26 mouse cellular contexts compared by ENCODE assay signal in genomic region chr2:115177896-115178295, GRCm38 (mm10).
DNase-seq lines count a peak whose midpoint lies in the region; ATAC-seq lines count a peak whose summit lies in the region.
"Had no signal": no experiment of that assay in that cellular context is flagged by ENCODE, and none has a peak within 500 bp of the region (broad histone marks: within the 10 kb centered on the region; RNA-seq: fewer than 3 reads in every experiment).

No protein-coding gene starts in this region.

- H3K4me1 ChIP-seq in neural tube, embryonic 15.5 days = no peaks in the 10 kb centered on the region
- H3K4me1 ChIP-seq: heart, embryonic 10.5 days; hindbrain, embryonic 15.5 days; limb, embryonic 13.5 days; liver, embryonic 12.5 days; midbrain, embryonic 15.5 days; neural tube, embryonic 12.5 days had no signal

- H3K27me3 ChIP-seq in neural tube, embryonic 15.5 days (replicated peaks) = no peaks in the 10 kb centered on the region
- H3K27me3 ChIP-seq: embryonic facial prominence, embryonic 13.5 days; forebrain, embryonic 13.5 days; hindbrain, embryonic 15.5 days; limb, embryonic 13.5 days; liver, embryonic 12.5 days; midbrain, embryonic 15.5 days; neural tube, embryonic 12.5 days; Patski had no signal

- H3K36me3 ChIP-seq in neural tube, embryonic 15.5 days = no peaks in the 10 kb centered on the region
- H3K36me3 ChIP-seq: embryonic facial prominence, embryonic 13.5 days; heart, embryonic 10.5 days; hindbrain, embryonic 15.5 days; limb, embryonic 13.5 days; liver, embryonic 12.5 days; midbrain, embryonic 15.5 days; neural tube, embryonic 12.5 days had no signal

- WGBS in neural tube, embryonic 15.5 days = 55% methylated on average over 1 of the region's 1 CpGs

- H3K4me2 ChIP-seq in neural tube, embryonic 15.5 days = no peak overlapping the region
- H3K4me2 ChIP-seq: embryonic facial prominence, embryonic 13.5 days; forebrain, embryonic 13.5 days; hindbrain, embryonic 15.5 days; limb, embryonic 13.5 days; liver, embryonic 12.5 days; midbrain, embryonic 15.5 days; neural tube, embryonic 12.5 days had no signal

- no peak overlapping the region for H3K9ac ChIP-seq in neural tube, embryonic 15.5 days (replicated peaks)
- H3K9ac ChIP-seq: embryonic facial prominence, embryonic 13.5 days; forebrain, embryonic 13.5 days; hindbrain, embryonic 15.5 days; limb, embryonic 13.5 days; liver, embryonic 12.5 days; midbrain, embryonic 15.5 days; neural tube, embryonic 12.5 days had no signal

- no peaks in the 10 kb centered on the region for H3K9me3 ChIP-seq in neural tube, embryonic 15.5 days (replicated peaks)
- H3K9me3 ChIP-seq: embryonic facial prominence, embryonic 13.5 days; forebrain, embryonic 13.5 days; heart, embryonic 10.5 days; hindbrain, embryonic 15.5 days; limb, embryonic 13.5 days; liver, embryonic 12.5 days; midbrain, embryonic 15.5 days; neural tube, embryonic 12.5 days had no signal

- no peak overlapping the region for H3K27ac ChIP-seq in neural tube, embryonic 15.5 days (replicated peaks)
- H3K27ac ChIP-seq: forebrain, embryonic 13.5 days; gastrocnemius, adult 2 months; heart, embryonic 10.5 days; hindbrain, embryonic 15.5 days; layer of hippocampus, adult 2 months; limb, embryonic 13.5 days; liver, embryonic 12.5 days; midbrain, embryonic 15.5 days; neural tube, embryonic 12.5 days had no signal

- intact Hi-C loops in left cerebral cortex, postnatal 4 days (cut with DNase I) = no loop called here
- intact Hi-C loops in left cerebral cortex, postnatal 36 days (cut with DNase I) = no loop called here

- peak; percentile 1 for DNase-seq in left cerebral cortex, postnatal 4 days
- DNase-seq in left cerebral cortex, postnatal 36 days (ENCODE audit: low spot score in 2 of 2) = no peak
- DNase-seq in cerebellum, adult 8-10 months = peak; percentile 43
- peak; percentile 26 to 52 for DNase-seq in cerebellum, postnatal 36 days
- no peak for DNase-seq in adrenal gland, postnatal 10 days
- DNase-seq: adrenal gland, adult 8-10 months; embryo, embryonic 11 days; gastrocnemius, adult 2 months; kidney, postnatal 25 days; layer of hippocampus, postnatal 36 days; lung, adult 2 months had no signal

- H3K4me3 ChIP-seq in neural tube, embryonic 15.5 days (replicated peaks) = no peak overlapping the region
- H3K4me3 ChIP-seq: embryonic facial prominence, embryonic 13.5 days; erythroblast, embryonic 14.5 days; forebrain, embryonic 13.5 days; gastrocnemius, adult 2 months; heart, embryonic 10.5 days; hindbrain, embryonic 15.5 days; layer of hippocampus, adult 2 months; limb, embryonic 13.5 days; liver, embryonic 12.5 days; midbrain, embryonic 15.5 days; neural tube, embryonic 12.5 days had no signal

- no peak for ATAC-seq in megakaryocyte-erythroid progenitor cell, adult 5-6 weeks (replicated peaks; ENCODE audit: low FRiP score, low TSS enrichment, poor library complexity, severe bottlenecking)
- no peak for ATAC-seq in neural tube, embryonic 15.5 days (ENCODE audit: low FRiP score)
- ATAC-seq: CD4-positive, CD25-positive, alpha-beta regulatory T cell, adult 4 months; forebrain, embryonic 13.5 days; intestine, embryonic 16.5 days; liver, embryonic 12.5 days; midbrain, embryonic 15.5 days; Patski had no signal

Comparison
In these comparisons a context has a peak if more than half of its experiments do, and no peak if none do; other contexts are left out.
1. DNase-seq: peak in left cerebral cortex, postnatal 4 days (single experiment), cerebellum, adult 8-10 months (single experiment) and cerebellum, postnatal 36 days (2 of 2); none in left cerebral cortex, postnatal 36 days (0 of 2) and adrenal gland, postnatal 10 days (single experiment).